Mouse (Mus musculus): ENCODE results near the gene Lypd5.

The Lypd5 gene

DNA sequence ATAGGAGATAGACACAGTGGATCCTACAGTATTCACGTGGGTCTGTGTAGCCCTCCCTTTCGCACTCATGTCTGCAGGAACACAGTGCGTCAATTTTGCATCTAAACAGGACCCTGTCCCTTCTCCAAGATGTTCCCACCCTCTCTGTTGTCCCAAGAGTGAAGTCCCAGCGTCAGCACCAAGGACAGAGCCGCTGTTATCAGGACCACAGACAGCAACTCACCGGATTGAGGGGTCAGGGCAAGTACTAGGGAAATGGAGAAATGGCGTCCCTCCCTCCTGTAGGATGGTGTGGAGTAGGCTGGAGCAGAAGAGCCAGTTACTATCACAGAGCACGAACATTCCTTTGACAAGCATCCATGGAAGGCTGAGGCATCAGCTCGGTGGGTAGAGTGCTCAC is 10.3 kb downstream of the Lypd5 start:
- DNase-seq (ENCODE audit: low spot score in 2 of 2) = peak in 1 of 2 experiments; percentile 20

DNA sequence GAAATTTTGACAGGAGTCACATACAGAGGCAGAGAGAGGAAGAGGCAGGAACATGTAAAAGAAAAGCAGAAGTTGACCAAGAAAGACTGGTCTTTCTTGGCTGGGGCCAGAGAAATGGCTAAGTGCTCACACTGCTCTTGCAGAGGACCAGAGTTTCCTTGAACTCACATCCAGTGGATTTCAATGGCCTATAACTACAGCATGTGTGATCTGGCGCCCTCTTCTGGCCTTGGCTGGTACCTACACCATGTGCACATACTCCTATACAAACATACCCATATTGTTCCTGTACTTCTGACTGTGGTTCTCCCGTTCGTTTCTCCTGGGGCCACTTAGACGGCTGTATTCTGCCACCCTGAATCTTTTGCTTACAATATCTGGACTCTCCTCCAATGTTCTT is 12.0 kb downstream of the Lypd5 start:
- DNase-seq (ENCODE audit: low spot score in 2 of 2) = no peak

DNA sequence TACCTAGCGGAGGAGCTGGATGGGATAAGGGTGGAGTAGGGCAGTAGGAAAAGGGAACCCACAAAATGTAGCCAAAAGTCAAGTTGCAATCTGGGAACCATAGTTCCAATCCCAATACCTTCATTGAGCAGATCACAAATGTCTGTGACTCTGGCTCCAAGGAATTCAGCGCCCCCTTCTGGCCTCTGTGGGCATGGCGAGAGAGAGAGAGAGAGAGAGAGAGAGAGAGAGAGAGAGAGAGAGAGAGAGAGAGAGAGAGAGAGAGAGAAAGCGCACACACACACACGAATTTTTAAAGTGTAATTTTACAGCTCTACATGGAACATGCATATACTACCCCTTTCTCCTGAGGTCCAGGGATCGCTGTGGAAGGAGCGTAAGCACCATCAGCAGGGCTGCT is 14.2 kb downstream of the Lypd5 start:
- DNase-seq (ENCODE audit: low spot score in 2 of 2) = peak; percentile 55 to 72

DNA sequence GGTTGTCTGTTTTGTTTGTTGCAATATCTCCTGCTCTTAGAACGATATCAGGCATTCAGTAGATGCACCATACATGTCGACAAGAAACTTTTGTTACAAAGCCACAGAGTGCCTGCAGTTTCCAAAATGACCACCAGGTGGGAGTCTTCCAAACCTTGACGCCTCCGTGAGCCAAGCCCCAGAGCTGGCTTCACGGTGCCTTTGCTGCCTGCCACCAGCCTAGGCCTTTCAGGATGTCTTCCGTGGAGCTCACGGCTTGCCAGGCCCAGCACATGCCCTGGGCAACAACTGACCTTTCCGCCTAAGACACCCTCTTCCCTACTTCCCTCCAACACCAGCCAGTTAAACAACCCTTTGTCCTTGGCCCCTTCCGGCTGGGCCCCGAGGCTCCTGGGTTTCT is 15.8 kb downstream of the Lypd5 start:
- DNase-seq (ENCODE audit: low spot score in 2 of 2) = peak; percentile 84 to 93

- DNase-seq (ENCODE audit: low spot score in 2 of 2) = no peak
Observed at GRCm38 (mm10) chr7:24365258-24366014, 16.4 kb downstream of the Lypd5 start.

GRCm38 (mm10) chr7:24366716-24367632 is 18.0 kb downstream of the Lypd5 start:
- DNase-seq (ENCODE audit: low spot score in 2 of 2) = no peak

DNA sequence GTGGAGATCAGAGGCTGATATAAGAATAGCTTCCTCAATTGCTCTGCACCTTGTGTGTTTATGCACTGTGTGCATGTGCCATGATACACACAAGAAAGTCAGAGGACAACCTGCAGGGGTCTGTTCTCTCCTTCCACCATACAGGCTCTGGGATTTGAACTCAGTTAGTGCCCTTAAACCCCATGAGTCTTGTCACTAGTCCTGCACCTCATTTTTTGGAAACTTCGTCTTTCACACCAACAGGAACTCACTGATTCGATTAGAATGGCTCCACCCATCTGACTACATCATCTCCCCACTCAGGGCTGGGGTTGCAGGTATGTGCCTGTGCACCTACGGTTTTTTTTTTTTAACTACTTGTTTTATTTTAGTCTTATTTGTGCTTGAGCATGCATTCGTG is 19.2 kb downstream of the Lypd5 start:
- DNase-seq (ENCODE audit: low spot score in 2 of 2) = no peak

GRCm38 (mm10) chr7:24368946-24369345 is 19.9 kb downstream of the Lypd5 start:
- peak in 1 of 2 experiments; percentile 43 for DNase-seq (ENCODE audit: low spot score in 2 of 2)

- DNase-seq (ENCODE audit: low spot score in 2 of 2) = peak; percentile 71 to 75
Observed at GRCm38 (mm10) chr7:24369731-24370541, 20.9 kb downstream of the Lypd5 start, which contains the start of gene Kcnn4. Kcnn4 (plus strand) TSS chr7:24370263.

GRCm38 (mm10) chr7:24371012-24371808 is 22.2 kb downstream of the Lypd5 start:
- no peak for DNase-seq (ENCODE audit: low spot score in 2 of 2)

GRCm38 (mm10) chr7:24371809-24372145 is 22.8 kb downstream of the Lypd5 start:
- DNase-seq (ENCODE audit: low spot score in 2 of 2) = no peak

DNA sequence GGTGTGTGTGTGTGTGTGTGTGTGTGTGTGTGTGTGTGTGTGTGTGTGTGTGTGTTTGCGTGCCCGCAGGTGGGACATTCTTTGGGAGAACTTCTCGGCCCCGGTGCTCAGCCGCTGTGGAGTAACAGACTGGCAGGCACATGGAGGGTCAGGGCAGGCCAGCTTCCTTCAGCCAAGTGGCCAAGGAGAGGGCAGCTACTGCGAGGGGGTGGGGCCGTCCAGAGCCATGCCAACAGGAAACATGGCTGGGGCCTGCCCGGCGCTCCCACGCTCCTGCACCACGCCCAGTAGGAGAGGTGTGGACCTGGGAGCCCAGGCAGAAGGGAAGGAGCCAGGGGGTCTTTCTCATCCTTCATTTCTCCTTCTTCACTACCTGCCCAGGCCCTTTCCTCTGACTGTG is 23.3 kb downstream of the Lypd5 start:
- DNase-seq (ENCODE audit: low spot score in 2 of 2) = no peak

DNA sequence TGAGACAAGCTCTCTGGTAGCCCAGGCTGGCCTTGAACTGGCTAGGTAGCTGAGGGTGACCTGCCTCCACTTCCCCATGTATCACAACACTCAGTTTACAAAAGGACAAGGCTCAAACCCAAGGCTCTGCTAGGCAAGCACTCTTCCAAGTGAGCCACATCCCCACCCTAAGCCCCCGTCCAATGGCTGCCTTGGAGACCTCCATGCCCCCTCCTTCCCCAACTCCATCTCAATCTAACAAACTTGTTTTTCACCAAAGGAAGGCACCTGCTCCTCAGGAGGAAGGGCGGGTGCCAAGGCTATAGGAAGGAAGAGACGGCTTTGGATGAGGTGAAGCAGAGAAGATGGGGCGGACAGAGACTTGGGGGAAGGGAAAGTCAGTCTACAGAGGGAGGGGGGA is 23.8 kb downstream of the Lypd5 start:
- no peak for DNase-seq (ENCODE audit: low spot score in 2 of 2)

DNA sequence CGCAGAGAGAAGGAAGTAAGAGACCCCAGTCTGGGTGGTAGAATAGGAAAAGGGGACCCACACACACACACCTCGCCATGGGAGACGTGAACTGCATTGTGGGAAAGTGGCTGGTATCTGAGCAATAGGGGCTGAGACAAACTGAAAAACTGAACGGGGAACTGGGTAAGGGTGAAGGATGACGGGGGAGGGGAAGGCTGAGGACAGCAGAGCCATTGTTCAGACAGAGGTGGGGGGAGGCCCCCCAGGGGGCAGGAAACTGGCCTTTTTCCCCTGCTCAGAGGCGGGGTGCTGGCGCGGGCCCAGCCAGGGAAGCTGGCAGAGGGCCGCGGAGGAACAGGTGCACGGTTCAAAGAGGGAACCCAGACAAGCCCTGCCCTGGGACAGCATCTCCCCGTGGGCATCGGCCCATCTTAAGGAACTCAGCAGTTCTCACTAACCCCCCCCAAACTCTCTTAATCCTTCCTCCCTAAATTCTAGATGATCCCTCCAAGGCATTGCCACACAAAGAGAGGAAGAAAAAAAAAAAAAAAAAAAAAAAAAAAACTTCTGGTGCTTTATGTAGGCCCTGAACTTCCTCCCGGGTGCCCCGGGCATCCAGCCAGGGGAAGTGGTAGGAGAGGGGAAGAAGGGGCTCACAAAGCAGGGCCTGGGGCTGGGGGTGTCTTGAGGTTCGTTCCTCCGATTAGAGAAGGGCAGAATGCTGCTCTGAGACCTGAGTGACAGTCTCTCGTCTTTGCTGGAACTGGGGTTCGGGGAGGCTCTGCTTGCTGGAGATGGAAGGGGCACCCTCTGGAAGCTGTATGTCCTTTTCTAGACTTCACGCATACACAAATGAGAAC is 24.8 kb downstream of the Lypd5 start:
- peak; percentile 85 to 87 for DNase-seq (ENCODE audit: low spot score in 2 of 2)

GRCm38 (mm10) chr7:24376456-24376855 is 27.5 kb downstream of the Lypd5 start:
- DNase-seq (ENCODE audit: low spot score in 2 of 2) = no peak

- peak; percentile 86 for DNase-seq (ENCODE audit: low spot score in 2 of 2)
Observed at GRCm38 (mm10) chr7:24377091-24377865, 28.3 kb downstream of the Lypd5 start.

GRCm38 (mm10) chr7:24378049-24378701 is 29.2 kb downstream of the Lypd5 start:
- peak in 1 of 2 experiments; percentile 54 for DNase-seq (ENCODE audit: low spot score in 2 of 2)

DNA sequence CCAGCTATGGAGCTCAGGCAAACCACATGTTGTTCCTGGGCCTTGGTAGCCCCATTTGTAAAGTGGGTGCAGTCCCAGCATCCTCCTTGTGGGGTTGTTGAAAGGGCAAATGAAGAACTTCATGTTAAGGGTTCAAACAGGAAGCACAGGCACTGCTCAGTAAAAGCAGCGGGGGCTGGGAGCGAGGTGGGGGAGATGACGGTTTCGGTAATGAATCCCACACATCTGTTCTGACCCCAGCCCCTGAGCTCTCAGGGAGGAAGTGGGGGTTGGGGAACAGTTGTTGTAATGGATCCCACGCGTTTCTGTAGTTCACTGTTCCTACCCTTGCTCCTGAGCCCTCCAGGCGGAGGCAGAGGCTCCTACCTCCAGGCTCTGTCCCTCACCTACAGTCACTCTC is 30.9 kb downstream of the Lypd5 start:
- DNase-seq (ENCODE audit: low spot score in 2 of 2) = peak; percentile 77 to 85

GRCm38 (mm10) chr7:24380370-24380769 is 31.4 kb downstream of the Lypd5 start:
- DNase-seq (ENCODE audit: low spot score in 2 of 2) = no peak
